17 mouse cellular contexts compared by ENCODE assay signal in the genomic region with DNA sequence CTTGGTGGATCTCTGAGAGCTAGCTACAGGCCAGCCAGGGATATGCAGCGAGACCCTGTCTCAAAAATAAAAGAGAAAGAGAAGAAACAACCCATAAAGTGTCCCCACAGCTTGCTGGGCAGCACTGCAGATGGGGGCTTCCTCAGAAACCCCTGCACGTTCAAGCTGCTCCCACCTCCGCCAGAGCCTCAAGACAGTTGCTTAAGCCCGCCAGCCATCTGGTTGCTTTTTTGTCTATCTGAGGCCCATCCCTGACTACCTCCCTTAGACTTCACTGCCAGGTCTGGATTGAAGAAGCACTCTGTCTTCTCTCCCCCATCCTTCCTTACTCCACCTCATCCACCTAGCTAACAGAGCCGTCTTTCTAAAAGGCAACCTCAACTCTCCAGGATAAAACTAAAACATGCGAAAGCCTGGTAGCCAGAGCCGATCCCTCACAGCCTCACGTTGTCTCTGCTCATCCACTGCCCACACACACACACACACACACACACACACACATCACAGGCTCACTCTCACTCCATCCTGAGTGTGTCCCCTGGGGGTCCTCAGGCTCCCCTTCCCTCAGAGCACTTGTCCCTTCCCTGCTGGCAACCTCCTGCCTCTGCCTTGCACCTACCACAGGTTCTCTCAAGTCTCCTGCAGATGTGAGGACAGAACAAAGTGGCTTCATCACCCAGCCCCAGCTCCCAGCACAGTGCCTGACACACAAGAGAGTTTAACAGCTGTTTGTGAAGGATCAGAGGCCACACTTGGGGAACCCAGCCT. TPM values are rescaled to one million over a fixed set of nuclear protein-coding genes. Genes with fewer than 3 reads are reported as not detected.
A peak's percentile ranks its signal among the peaks of the same experiment; 100 is the strongest.
DNase-seq lines count a peak whose midpoint lies in the region; ATAC-seq and TF ChIP-seq lines count a peak whose summit lies in the region.
"Had no signal": no experiment of that assay in that cellular context is flagged by ENCODE, and none has a peak within 500 bp of the region (broad histone marks: within the 10 kb centered on the region; RNA-seq: fewer than 3 reads in every experiment).

No protein-coding gene starts in this region.

- no peak overlapping the region for H3K9ac ChIP-seq in hindbrain, embryonic 12.5 days
- no peak overlapping the region for H3K9ac ChIP-seq in hindbrain, embryonic 11.5 days (ENCODE audit: low read depth, low read length)
- no peak overlapping the region for H3K9ac ChIP-seq in hindbrain, postnatal 0 days (replicated peaks; ENCODE audit: low read length)
- H3K9ac ChIP-seq: midbrain, embryonic 12.5 days; neural tube, embryonic 12.5 days had no signal

- no peaks in the 10 kb centered on the region for H3K9me3 ChIP-seq in hindbrain, embryonic 12.5 days (replicated peaks)
- H3K9me3 ChIP-seq in hindbrain, embryonic 11.5 days (ENCODE audit: control insufficient read depth, low read length): no peaks in the 10 kb centered on the region
- no peaks in the 10 kb centered on the region for H3K9me3 ChIP-seq in hindbrain, postnatal 0 days (ENCODE audit: low read length)
- H3K9me3 ChIP-seq: midbrain, embryonic 12.5 days; neural tube, embryonic 12.5 days had no signal

- no peak overlapping the region for H3K27ac ChIP-seq in hindbrain, embryonic 12.5 days
- no peak overlapping the region for H3K27ac ChIP-seq in hindbrain, embryonic 11.5 days (ENCODE audit: low read depth, low read length)
- peak overlapping the region; percentile 78 for H3K27ac ChIP-seq in hindbrain, postnatal 0 days
- H3K27ac ChIP-seq: neural tube, embryonic 12.5 days had no signal

- H3K4me1 ChIP-seq in hindbrain, embryonic 12.5 days: peaks cover 21% of the 10 kb centered on the region
- H3K4me1 ChIP-seq in hindbrain, embryonic 11.5 days (replicated peaks; ENCODE audit: control insufficient read depth, insufficient read depth, low read length): no peaks in the 10 kb centered on the region
- peaks cover 14% of the 10 kb centered on the region for H3K4me1 ChIP-seq in hindbrain, postnatal 0 days (ENCODE audit: insufficient read depth, low read length)

- TF ChIP-seq CTCF in hindbrain, postnatal 0 days (IDR thresholded peaks at IDR 0.05; ENCODE audit: low read depth): no peak

- WGBS in hindbrain, embryonic 12.5 days: 78% methylated on average over 8 of the region's 8 CpGs
- WGBS in hindbrain, embryonic 11.5 days: 76% methylated on average over 8 of the region's 8 CpGs
- WGBS in hindbrain, postnatal 0 days: 62% methylated on average over 8 of the region's 8 CpGs

- no peak for DNase-seq in hindbrain, embryonic 11.5 days (ENCODE audit: low spot score)
- DNase-seq in right cerebral cortex, adult 2 months (ENCODE audit: low spot score in 2 of 2): peak; percentile 7 to 8
- no peak for DNase-seq in right cerebral cortex, adult 18-20 months
- peak; percentile 55 to 75 for DNase-seq in cerebellum, postnatal 10 days
- peak; percentile 54 for DNase-seq in hindbrain, postnatal 0 days (ENCODE audit: low spot score)
- no peak for DNase-seq in layer of hippocampus, adult 11-12 months (ENCODE audit: low spot score)
- no peak for DNase-seq in spleen, postnatal 14 days (ENCODE audit: low spot score in 2 of 2)
- DNase-seq: adrenal gland, postnatal 10 days; kidney, adult 8-10 months; kidney, postnatal 4 days; layer of hippocampus, postnatal 36 days; lung, postnatal 36 days; thymus, postnatal 4 days had no signal

- no peaks in the 10 kb centered on the region for H3K27me3 ChIP-seq in hindbrain, embryonic 12.5 days
- no peaks in the 10 kb centered on the region for H3K27me3 ChIP-seq in hindbrain, embryonic 11.5 days (ENCODE audit: control insufficient read depth, insufficient read depth, low read length)
- H3K27me3 ChIP-seq in hindbrain, postnatal 0 days (ENCODE audit: insufficient read depth, low read length): no peaks in the 10 kb centered on the region
- H3K27me3 ChIP-seq: midbrain, embryonic 12.5 days; neural tube, embryonic 12.5 days had no signal

- H3K36me3 ChIP-seq in hindbrain, embryonic 12.5 days: peaks cover 15% of the 10 kb centered on the region
- H3K36me3 ChIP-seq in hindbrain, embryonic 11.5 days (ENCODE audit: control insufficient read depth, insufficient read depth, low read length): peaks cover 4% of the 10 kb centered on the region; the same call in 1 of the 2 replicates
- peaks cover 7% of the 10 kb centered on the region for H3K36me3 ChIP-seq in hindbrain, postnatal 0 days (ENCODE audit: insufficient read depth, low read length)

- no peak overlapping the region for H3K4me3 ChIP-seq in hindbrain, embryonic 12.5 days
- H3K4me3 ChIP-seq in hindbrain, embryonic 11.5 days (ENCODE audit: low read depth, low read length): no peak overlapping the region
- no peak overlapping the region for H3K4me3 ChIP-seq in hindbrain, postnatal 0 days (ENCODE audit: low read length)
- H3K4me3 ChIP-seq: midbrain, embryonic 12.5 days; neural tube, embryonic 12.5 days had no signal

- ATAC-seq in hindbrain, embryonic 12.5 days (ENCODE audit: low FRiP score): 0 out of 2 replicates have a peak, but pooled peaks have one; percentile 32
- no peak for ATAC-seq in hindbrain, embryonic 11.5 days (ENCODE audit: low FRiP score)
- no peak for ATAC-seq in hindbrain, postnatal 0 days
- ATAC-seq: CD4-positive, CD25-positive, alpha-beta regulatory T cell, adult 4 months had no signal

- H3K4me2 ChIP-seq in hindbrain, embryonic 12.5 days (replicated peaks): no peak overlapping the region
- no peak overlapping the region for H3K4me2 ChIP-seq in hindbrain, embryonic 11.5 days (replicated peaks; ENCODE audit: low read depth, low read length)
- H3K4me2 ChIP-seq in hindbrain, postnatal 0 days (ENCODE audit: low read depth, low read length): no peak overlapping the region; the same call in 1 of the 2 replicates
- H3K4me2 ChIP-seq: midbrain, embryonic 12.5 days; neural tube, embryonic 12.5 days had no signal

RNA-seq across cellular contexts. Expression of a gene that starts 43.2 kb away (rescaled TPM):
- 21.1 and 22.4 TPM in 2 replicates for polyA plus RNA-seq in hindbrain, embryonic 12.5 days (2016; fragmentation: Nextera tagmentation; extraction: Ambion mirVana)
- 18.5 and 21.6 TPM in 2 replicates for polyA plus RNA-seq in hindbrain, embryonic 11.5 days (2014; fragmentation: Nextera tagmentation; extraction: Ambion mirVana)
- total RNA-seq in hindbrain, postnatal 0 days (2014; rRNA removed): 38.1 and 39.0 TPM in 2 replicates
- 32.2 and 34.2 TPM in 2 replicates for polyA plus RNA-seq in hindbrain, postnatal 0 days (2015; fragmentation: Nextera tagmentation; extraction: Ambion mirVana)

Comparison
In these comparisons a context has a peak if more than half of its experiments do, and no peak if none do; other contexts are left out.
1. DNase-seq: peak in right cerebral cortex, adult 2 months (2 of 2), cerebellum, postnatal 10 days (2 of 2) and hindbrain, postnatal 0 days (single experiment); none in hindbrain, embryonic 11.5 days (single experiment), right cerebral cortex, adult 18-20 months (single experiment), layer of hippocampus, adult 11-12 months (single experiment) and spleen, postnatal 14 days (0 of 2).